Mouse (Mus musculus): ENCODE measurements around the gene Fcgr1. TPM values are rescaled to one million over a fixed set of nuclear protein-coding genes. Genes with fewer than 3 reads are reported as not detected.
"Not testable (repeated sequence)": the region's sequence is repeated elsewhere in the genome, so short reads cannot be mapped to it uniquely, and the experiment has no call there.

The Fcgr1 gene
- total and polyA plus RNA-seq, 3 experiments, result 1.1 to 1.3 (median 1.2) TPM

DNA sequence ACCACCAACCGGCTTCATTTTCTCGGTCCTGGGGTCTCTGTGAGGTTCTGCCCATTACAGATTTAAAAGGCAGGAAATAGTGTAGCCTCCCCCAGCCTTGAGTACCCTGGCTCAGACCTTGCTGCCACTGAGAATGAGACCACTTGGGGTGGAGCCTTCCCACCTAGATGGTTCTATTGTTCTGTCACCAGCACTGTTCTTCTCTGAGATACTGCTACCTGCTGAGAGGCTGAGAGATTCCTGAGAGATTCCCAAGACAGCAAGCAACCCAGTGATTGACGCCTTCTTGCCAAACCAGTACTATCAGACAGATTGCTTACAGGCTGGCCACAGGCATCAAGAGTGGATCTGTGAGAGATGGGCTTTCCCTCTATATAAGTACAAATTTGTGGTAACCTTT lies 4.6 kb downstream of the Fcgr1 start:
- H3K36me3 ChIP-seq (ENCODE audit: control insufficient read depth, insufficient read depth, low read length), result no peaks in the 10 kb centered on the region
- intact Hi-C loops (cut with DNase I), result no loop called here
- no peaks in the 10 kb centered on the region for H3K79me2 ChIP-seq (replicated peaks; ENCODE audit: control insufficient read depth, insufficient read depth, low read length)
- no peak overlapping the region for H3K4me3 ChIP-seq
- no peak overlapping the region for H3K9ac ChIP-seq (ENCODE audit: low read depth, low read length)
- no peak overlapping the region for H3K27ac ChIP-seq
- no peak for TF ChIP-seq CTCF (IDR thresholded peaks at IDR 0.05)
- no peak for TF ChIP-seq POLR2A (IDR thresholded peaks at IDR 0.05; ENCODE audit: insufficient read depth, low read depth, low read length)
- no peak for TF ChIP-seq EP300 (IDR thresholded peaks at IDR 0.05; ENCODE audit: insufficient read depth, low read depth, low read length)
- H3K27me3 ChIP-seq (ENCODE audit: control insufficient read depth, insufficient read depth, low read length), result no peaks in the 10 kb centered on the region; the same call in 1 of the 2 replicates
- 68% methylated on average over 3 of the region's 3 CpGs for WGBS
- H3K4me1 ChIP-seq (ENCODE audit: control insufficient read depth, insufficient read depth, low read length), result no peaks in the 10 kb centered on the region
- no peak for DNase-seq

DNA sequence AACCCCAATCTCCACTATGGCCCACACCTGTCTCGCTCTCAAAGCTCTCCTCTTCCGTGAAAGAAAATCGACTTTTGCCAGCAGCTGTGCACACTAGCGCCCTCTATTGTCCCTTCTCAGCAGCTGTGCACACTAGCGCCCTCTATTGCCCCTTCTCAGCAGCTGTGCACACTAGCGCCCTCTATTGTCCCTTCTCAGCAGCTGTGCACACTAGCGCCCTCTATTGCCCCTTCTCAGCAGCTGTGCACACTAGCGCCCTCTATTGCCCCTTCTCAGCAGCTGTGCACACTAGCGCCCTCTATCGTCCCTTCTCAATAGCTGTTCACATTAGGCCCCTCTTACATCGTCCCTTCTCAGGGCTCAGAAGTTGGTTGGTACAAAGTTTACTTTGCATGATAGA lies 6.4 kb downstream of the Fcgr1 start:
- H3K36me3 ChIP-seq (ENCODE audit: control insufficient read depth, insufficient read depth, low read length); H3K9ac ChIP-seq (ENCODE audit: low read depth, low read length); H3K79me2 ChIP-seq (replicated peaks; ENCODE audit: control insufficient read depth, insufficient read depth, low read length); H3K4me3 ChIP-seq; H3K27ac ChIP-seq; H3K4me1 ChIP-seq (ENCODE audit: control insufficient read depth, insufficient read depth, low read length); DNase-seq; intact Hi-C loops (cut with DNase I); H3K27me3 ChIP-seq (ENCODE audit: control insufficient read depth, insufficient read depth, low read length): not testable (repeated sequence)
- 89% methylated on average over 11 of the region's 11 CpGs for WGBS
- TF ChIP-seq CTCF (IDR thresholded peaks at IDR 0.05), result peak; percentile 71

DNA sequence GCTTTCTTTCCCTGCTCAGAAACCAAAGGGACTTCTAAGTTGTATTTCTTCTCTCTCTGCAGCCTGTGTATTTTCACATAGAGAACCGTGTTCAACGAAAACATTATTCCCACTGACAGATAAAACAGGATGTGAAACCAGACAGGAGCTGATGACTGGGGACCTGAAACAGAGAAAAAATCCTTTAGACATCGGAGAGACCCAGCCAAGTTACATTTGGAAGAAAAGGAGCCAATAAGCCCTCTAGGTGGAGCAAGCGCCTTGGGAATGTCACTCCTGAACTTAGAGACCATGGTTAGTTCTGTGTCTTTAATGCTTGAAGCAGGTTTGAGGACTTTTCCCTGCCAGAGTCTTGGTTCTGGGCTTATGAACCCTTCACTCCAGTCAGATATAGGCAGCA lies 9.3 kb downstream of the Fcgr1 start:
- Histone ChIP-seq H3K4me1 (ENCODE audit: control insufficient read depth, insufficient read depth, low read length) (no peaks in the 10 kb centered on the region), H3K27me3 (ENCODE audit: control insufficient read depth, insufficient read depth, low read length) (peaks cover 5% of the 10 kb centered on the region), H3K36me3 (ENCODE audit: control insufficient read depth, insufficient read depth, low read length) (no peaks in the 10 kb centered on the region), H3K9ac (ENCODE audit: low read depth, low read length) (no peak overlapping the region), H3K27ac (no peak overlapping the region), H3K79me2 (replicated peaks; ENCODE audit: control insufficient read depth, insufficient read depth, low read length) (no peaks in the 10 kb centered on the region), H3K4me3 (no peak overlapping the region)
- TF ChIP-seq EP300 (IDR thresholded peaks at IDR 0.05; ENCODE audit: insufficient read depth, low read depth, low read length), result no peak
- TF ChIP-seq CTCF (IDR thresholded peaks at IDR 0.05), result peak; percentile 57
- whole genome bisulfite sequencing, result 12% methylated on average over 4 of the region's 4 CpGs
- intact Hi-C loops (cut with DNase I), result loop anchor here (5.0 kb wide), 1 partner anchor 218 kb away; no protein-coding TSS in a partner anchor
- DNase-seq, result no peak

DNA sequence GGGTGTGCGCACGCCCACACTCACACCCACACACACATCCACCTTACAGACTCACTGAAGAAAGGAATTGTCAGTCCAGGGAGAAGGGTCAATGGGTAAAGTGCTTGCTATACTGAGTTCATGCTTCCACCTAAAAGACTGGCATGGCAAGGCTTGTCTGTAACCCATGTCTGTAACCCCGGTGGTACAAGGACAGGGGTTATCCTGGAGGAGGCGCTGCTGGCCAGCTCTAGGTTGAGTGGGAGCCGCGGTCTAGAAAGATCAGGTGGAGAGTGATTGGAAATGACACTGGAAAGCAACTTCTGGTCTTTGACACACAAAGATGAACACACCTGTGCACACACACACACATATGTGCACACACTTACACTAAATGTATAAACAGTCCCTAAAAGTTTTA lies 13.1 kb downstream of the Fcgr1 start:
- Histone ChIP-seq H3K9ac (ENCODE audit: low read depth, low read length) (no peak overlapping the region), H3K4me3 (no peak overlapping the region), H3K79me2 (replicated peaks; ENCODE audit: control insufficient read depth, insufficient read depth, low read length) (no peaks in the 10 kb centered on the region), H3K27me3 (ENCODE audit: control insufficient read depth, insufficient read depth, low read length) (peaks cover 5% of the 10 kb centered on the region), H3K27ac (no peak overlapping the region), H3K36me3 (ENCODE audit: control insufficient read depth, insufficient read depth, low read length) (no peaks in the 10 kb centered on the region), H3K4me1 (ENCODE audit: control insufficient read depth, insufficient read depth, low read length) (peaks cover 5% of the 10 kb centered on the region)
- no peak for TF ChIP-seq POLR2A (IDR thresholded peaks at IDR 0.05; ENCODE audit: insufficient read depth, low read depth, low read length)
- TF ChIP-seq EP300 (IDR thresholded peaks at IDR 0.05; ENCODE audit: insufficient read depth, low read depth, low read length), result no peak
- no peak for TF ChIP-seq CTCF (IDR thresholded peaks at IDR 0.05)
- intact Hi-C loops (cut with DNase I), result loop anchor here (5.0 kb wide), 1 partner anchor 222 kb away; no protein-coding TSS in a partner anchor
- no peak for DNase-seq
- WGBS, result 61% methylated on average over 6 of the region's 6 CpGs

DNA sequence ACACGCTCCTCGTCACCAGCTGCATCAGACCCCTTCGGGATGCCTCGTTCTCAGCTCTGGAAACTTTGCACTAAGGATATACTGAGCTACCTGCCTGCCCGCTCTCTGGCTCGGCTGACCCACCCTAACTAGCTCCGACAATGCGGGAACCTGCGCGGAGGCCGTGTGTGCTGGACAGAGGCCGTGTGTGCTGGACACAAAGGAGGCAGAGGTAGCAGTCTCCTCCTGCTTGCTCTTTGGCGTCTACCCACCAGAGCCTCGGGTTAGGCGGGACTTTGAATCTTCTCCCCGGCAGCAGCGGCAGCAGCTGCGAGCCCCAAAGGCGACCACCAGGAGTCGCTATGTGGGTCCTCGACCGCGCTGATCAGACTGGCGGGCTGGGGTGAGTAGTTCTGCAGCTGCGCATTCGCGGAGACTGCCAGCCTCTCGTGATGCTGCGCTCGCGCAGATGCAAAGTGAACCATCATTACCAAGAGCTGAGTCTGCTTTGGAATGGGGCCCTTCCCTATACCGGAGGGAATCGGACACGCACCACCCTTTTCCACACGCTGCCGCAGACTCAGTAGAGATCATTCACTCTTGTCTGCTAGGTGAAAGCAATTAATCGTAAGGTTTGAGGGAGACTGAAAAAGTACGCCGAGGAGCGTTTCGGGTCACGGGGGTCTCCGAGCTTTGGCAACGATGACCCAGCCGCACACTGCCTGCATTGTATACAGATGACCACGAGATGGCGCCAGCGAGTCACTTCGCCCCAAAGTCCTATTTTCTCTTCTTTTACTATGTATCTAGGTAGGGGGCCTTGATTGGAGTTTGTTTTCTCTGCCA lies 15.8 kb downstream of the Fcgr1 start:
- Histone ChIP-seq H3K4me1 (ENCODE audit: control insufficient read depth, insufficient read depth, low read length) (peaks cover 5% of the 10 kb centered on the region), H3K27me3 (ENCODE audit: control insufficient read depth, insufficient read depth, low read length) (no peaks in the 10 kb centered on the region; the same call in none of the 2 replicates), H3K36me3 (ENCODE audit: control insufficient read depth, insufficient read depth, low read length) (no peaks in the 10 kb centered on the region), H3K9ac (ENCODE audit: low read depth, low read length) (peak overlapping the region; percentile 75), H3K27ac (peak overlapping the region; percentile 62), H3K79me2 (replicated peaks; ENCODE audit: control insufficient read depth, insufficient read depth, low read length) (no peaks in the 10 kb centered on the region), H3K4me3 (peak overlapping the region; percentile 61)
- 2% methylated on average over 49 of the region's 49 CpGs for WGBS
- DNase-seq, result peak; percentile 90 to 92
- intact Hi-C loops (cut with DNase I), result loop anchor here (5.0 kb wide), 1 partner anchor 164 kb away; no protein-coding TSS in a partner anchor
- peak; percentile 65 for TF ChIP-seq CTCF (IDR thresholded peaks at IDR 0.05)
- TF ChIP-seq EP300 (IDR thresholded peaks at IDR 0.05; ENCODE audit: insufficient read depth, low read depth, low read length), result peak; percentile 67
- peak; percentile 61 for TF ChIP-seq POLR2A (IDR thresholded peaks at IDR 0.05; ENCODE audit: insufficient read depth, low read depth, low read length)

DNA sequence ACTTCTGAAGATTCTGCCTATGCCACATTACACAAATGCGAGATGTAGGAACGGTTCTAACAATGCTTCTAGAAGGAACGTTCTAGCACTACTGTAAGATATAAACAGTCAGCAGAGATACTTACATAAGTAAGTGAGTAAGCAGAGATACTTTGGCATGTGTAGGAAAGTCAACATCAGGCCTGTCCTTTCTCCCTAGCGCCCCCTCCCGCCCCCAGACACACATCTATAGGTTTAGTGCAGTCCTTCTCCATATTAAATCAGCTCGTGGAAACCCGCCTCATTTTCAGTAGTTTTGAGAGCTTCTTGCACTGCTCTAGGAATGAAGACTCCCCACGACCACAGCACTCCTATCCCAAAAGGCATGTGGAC lies 16.4 kb downstream of the Fcgr1 start:
- Histone ChIP-seq H3K9ac (ENCODE audit: low read depth, low read length) (peak overlapping the region; percentile 75), H3K27ac (no peak overlapping the region; the same call in 1 of the 2 replicates), H3K4me3 (peak overlapping the region; percentile 61), H3K79me2 (replicated peaks; ENCODE audit: control insufficient read depth, insufficient read depth, low read length) (no peaks in the 10 kb centered on the region), H3K27me3 (ENCODE audit: control insufficient read depth, insufficient read depth, low read length) (no peaks in the 10 kb centered on the region; the same call in 1 of the 2 replicates), H3K4me1 (ENCODE audit: control insufficient read depth, insufficient read depth, low read length) (peaks cover 5% of the 10 kb centered on the region), H3K36me3 (ENCODE audit: control insufficient read depth, insufficient read depth, low read length) (no peaks in the 10 kb centered on the region)
- intact Hi-C loops (cut with DNase I), result loop anchor here (5.0 kb wide), 1 partner anchor 165 kb away; no protein-coding TSS in a partner anchor
- DNase-seq, result peak; percentile 28 to 35
- 23% methylated on average over 8 of the region's 8 CpGs for WGBS
- TF ChIP-seq POLR2A (IDR thresholded peaks at IDR 0.05; ENCODE audit: insufficient read depth, low read depth, low read length) (no peak), CTCF (IDR thresholded peaks at IDR 0.05) (no peak), EP300 (IDR thresholded peaks at IDR 0.05; ENCODE audit: insufficient read depth, low read depth, low read length) (no peak)

All from heart, adult 2 months (tissue).